Mouse (Mus musculus) natural killer cell, adult 2 months (primary cell): ENCODE results near the gene Ntrk3.
A peak's percentile ranks its signal among the peaks of the same experiment; 100 is the strongest.

Experiments used
- DNase-seq, 2 experiments: peaks; one replicate each; pipeline ENCODE4 v3.0.0; 2022; ENCODE audit warnings: low spot score in 2 of 2

Ntrk3 gene

GRCm38 (mm10) chr7:78579461-78580234 is 158.2 kb downstream of the Ntrk3 start:
- no peak for DNase-seq

- no peak for DNase-seq
These were observed 159.1 kb downstream of the Ntrk3 start for GRCm38 (mm10) chr7:78578461-78579359.

GRCm38 (mm10) chr7:78578111-78578460 is 159.7 kb downstream of the Ntrk3 start:
- no peak for DNase-seq

GRCm38 (mm10) chr7:78577462-78578110 is 160.2 kb downstream of the Ntrk3 start:
- DNase-seq, result no peak

GRCm38 (mm10) chr7:78576706-78577461 is 160.9 kb downstream of the Ntrk3 start:
- DNase-seq, result no peak

- no peak for DNase-seq
These were observed 161.6 kb downstream of the Ntrk3 start for GRCm38 (mm10) chr7:78576169-78576568.

GRCm38 (mm10) chr7:78575556-78575955 is 162.3 kb downstream of the Ntrk3 start:
- DNase-seq, result no peak

GRCm38 (mm10) chr7:78571196-78571595 is 166.6 kb downstream of the Ntrk3 start:
- DNase-seq, result no peak

GRCm38 (mm10) chr7:78569255-78569618 is 168.6 kb downstream of the Ntrk3 start:
- no peak for DNase-seq

GRCm38 (mm10) chr7:78568411-78569254 is 169.2 kb downstream of the Ntrk3 start:
- DNase-seq, result no peak

GRCm38 (mm10) chr7:78566617-78567016 is 171.2 kb downstream of the Ntrk3 start:
- DNase-seq, result peak in 1 of 2 experiments; percentile 7

- DNase-seq, result no peak
These were observed 172.4 kb downstream of the Ntrk3 start for GRCm38 (mm10) chr7:78565386-78565785.

- no peak for DNase-seq
These were observed 179.3 kb downstream of the Ntrk3 start for GRCm38 (mm10) chr7:78558503-78558902.

GRCm38 (mm10) chr7:78555532-78555931 is 182.3 kb downstream of the Ntrk3 start:
- DNase-seq, result no peak

- no peak for DNase-seq
These were observed 188.4 kb downstream of the Ntrk3 start for GRCm38 (mm10) chr7:78549461-78549860.

GRCm38 (mm10) chr7:78548721-78549120 is 189.1 kb downstream of the Ntrk3 start:
- DNase-seq, result no peak

- DNase-seq, result no peak
These were observed 191.3 kb downstream of the Ntrk3 start for GRCm38 (mm10) chr7:78546551-78546950.

GRCm38 (mm10) chr7:78542468-78542867 is 195.3 kb downstream of the Ntrk3 start:
- no peak for DNase-seq

- DNase-seq, result no peak
These were observed 207.5 kb downstream of the Ntrk3 start for GRCm38 (mm10) chr7:78530286-78530685.

- DNase-seq, result no peak
These were observed 209.8 kb downstream of the Ntrk3 start for GRCm38 (mm10) chr7:78528008-78528407.

- no peak for DNase-seq
These were observed 210.2 kb downstream of the Ntrk3 start for GRCm38 (mm10) chr7:78527564-78527963.
